In the genomic region with DNA sequence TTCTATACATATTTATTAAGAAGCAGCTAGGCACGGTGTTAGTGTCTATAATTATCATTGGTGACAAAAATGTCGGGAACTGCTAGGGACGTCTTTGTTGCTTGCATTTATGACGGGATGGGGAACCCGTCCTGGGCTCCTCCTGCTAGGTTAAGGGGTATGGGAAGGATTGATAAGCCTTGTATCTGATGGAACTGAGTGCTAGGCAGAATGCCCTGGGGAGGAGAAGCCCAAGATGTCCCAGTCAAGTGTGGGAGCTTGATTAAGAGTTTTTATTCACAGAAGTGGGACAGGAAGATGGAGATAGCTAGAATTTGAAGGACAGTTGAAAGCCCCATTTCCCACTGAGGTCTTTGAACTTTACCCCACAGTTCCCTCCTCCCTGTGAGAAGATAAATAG, we compare ENCODE assay signal across 9 mouse cellular contexts. TPM values are rescaled to one million over a fixed set of nuclear protein-coding genes. Genes with fewer than 3 reads are reported as not detected.
A peak's percentile ranks its signal among the peaks of the same experiment; 100 is the strongest.
DNase-seq lines count a peak whose midpoint lies in the region; ATAC-seq lines count a peak whose summit lies in the region.
"Had no signal": no experiment of that assay in that cellular context is flagged by ENCODE, and none has a peak within 500 bp of the region (broad histone marks: within the 10 kb centered on the region; RNA-seq: fewer than 3 reads in every experiment).

No protein-coding gene starts in this region.

- intact Hi-C loops in heart, postnatal 25 days (cut with DNase I) = no loop called here
- intact Hi-C loops in left cerebral cortex, postnatal 10 days (cut with DNase I) = no loop called here

- WGBS in heart, embryonic 11.5 days (ENCODE audit: insufficient replicate concordance) = 11% methylated on average over 5 of the region's 5 CpGs
- WGBS in hindbrain, embryonic 15.5 days = 5% methylated on average over 5 of the region's 5 CpGs
- WGBS in midbrain, embryonic 11.5 days = 19% methylated on average over 5 of the region's 5 CpGs

- H3K36me3 ChIP-seq in heart, embryonic 11.5 days (ENCODE audit: control insufficient read depth, insufficient read depth, low read length) = peaks cover 2% of the 10 kb centered on the region; the same call in 1 of the 2 replicates
- H3K36me3 ChIP-seq in hindbrain, embryonic 15.5 days = peaks cover 11% of the 10 kb centered on the region
- H3K36me3 ChIP-seq in midbrain, embryonic 11.5 days (ENCODE audit: control insufficient read depth, insufficient read depth, low read length) = peaks cover 11% of the 10 kb centered on the region; the same call in 1 of the 2 replicates

- no peaks in the 10 kb centered on the region for H3K27me3 ChIP-seq in heart, embryonic 11.5 days (ENCODE audit: control insufficient read depth, insufficient read depth, low read length)
- no peaks in the 10 kb centered on the region for H3K27me3 ChIP-seq in hindbrain, embryonic 15.5 days
- no peaks in the 10 kb centered on the region for H3K27me3 ChIP-seq in midbrain, embryonic 11.5 days (ENCODE audit: control insufficient read depth, insufficient read depth, low read length)

- H3K4me1 ChIP-seq in heart, embryonic 11.5 days (ENCODE audit: control insufficient read depth, insufficient read depth, low read length) = peaks cover 30% of the 10 kb centered on the region
- peaks cover 8% of the 10 kb centered on the region; the same call in 1 of the 2 replicates for H3K4me1 ChIP-seq in brown adipose tissue, adult 24 weeks (ENCODE audit: control insufficient read depth, insufficient read depth, insufficient read length, low read length)
- H3K4me1 ChIP-seq in hindbrain, embryonic 15.5 days (replicated peaks) = peaks cover 32% of the 10 kb centered on the region
- peaks cover 12% of the 10 kb centered on the region for H3K4me1 ChIP-seq in midbrain, embryonic 11.5 days (ENCODE audit: control insufficient read depth, insufficient read depth, low read length)

- no peak overlapping the region for H3K27ac ChIP-seq in heart, embryonic 11.5 days (ENCODE audit: low read depth, low read length)
- H3K27ac ChIP-seq in brown adipose tissue, adult 24 weeks (replicated peaks; ENCODE audit: low read depth, low read length) = no peak overlapping the region
- H3K27ac ChIP-seq in hindbrain, embryonic 15.5 days (replicated peaks) = peak overlapping the region; percentile 89
- no peak overlapping the region for H3K27ac ChIP-seq in midbrain, embryonic 11.5 days (ENCODE audit: low read depth, low read length)

- ATAC-seq in heart, embryonic 11.5 days (replicated peaks; ENCODE audit: insufficient number of reproducible peaks, low FRiP score, low TSS enrichment) = no peak
- no peak for ATAC-seq in hindbrain, embryonic 15.5 days (ENCODE audit: low FRiP score, low read depth)
- ATAC-seq in midbrain, embryonic 11.5 days (ENCODE audit: low FRiP score) = no peak

- H3K4me2 ChIP-seq in heart, embryonic 11.5 days = peak overlapping the region; percentile 96
- peak overlapping the region; percentile 87 for H3K4me2 ChIP-seq in hindbrain, embryonic 15.5 days
- peak overlapping the region; percentile 69 for H3K4me2 ChIP-seq in midbrain, embryonic 11.5 days

- peak overlapping the region; percentile 88 for H3K4me3 ChIP-seq in heart, embryonic 11.5 days (ENCODE audit: low read depth, low read length)
- H3K4me3 ChIP-seq in brown adipose tissue, adult 24 weeks (ENCODE audit: insufficient read depth, low read depth, low read length) = peak overlapping the region; percentile 85; the same call in 1 of the 2 replicates
- peak overlapping the region; percentile 92 for H3K4me3 ChIP-seq in hindbrain, embryonic 15.5 days
- peak overlapping the region; percentile 68 for H3K4me3 ChIP-seq in midbrain, embryonic 11.5 days (ENCODE audit: low read depth, low read length)

- peak overlapping the region; percentile 92 for H3K9ac ChIP-seq in heart, embryonic 11.5 days (ENCODE audit: low read depth, low read length)
- peak overlapping the region; percentile 98 for H3K9ac ChIP-seq in hindbrain, embryonic 15.5 days
- H3K9ac ChIP-seq in midbrain, embryonic 11.5 days (ENCODE audit: low read length) = peak overlapping the region; percentile 84

- no peaks in the 10 kb centered on the region for H3K9me3 ChIP-seq in heart, embryonic 11.5 days (replicated peaks; ENCODE audit: control insufficient read depth, low read length)
- H3K9me3 ChIP-seq in hindbrain, embryonic 15.5 days = no peaks in the 10 kb centered on the region
- H3K9me3 ChIP-seq in midbrain, embryonic 11.5 days (ENCODE audit: control insufficient read depth, low read length) = no peaks in the 10 kb centered on the region; the same call in 1 of the 2 replicates

- no peak for DNase-seq in heart, postnatal 25 days (ENCODE audit: low spot score)
- no peak for DNase-seq in midbrain, embryonic 11.5 days (ENCODE audit: low spot score, missing footprints)
- no peak for DNase-seq in layer of hippocampus, adult 9-11 months
- DNase-seq in left cerebral cortex, postnatal 10 days (ENCODE audit: extremely low spot score in 1 of 2, low spot score in 2 of 2) = no peak
- no peak for DNase-seq in MN1 (ENCODE audit: low spot score)
- DNase-seq: right cerebral cortex, postnatal 14 days had no signal

RNA-seq across cellular contexts. Expression of a gene that starts 1.5 kb away (rescaled TPM):
- 94.0 and 107 TPM in 2 replicates for polyA plus RNA-seq in heart, embryonic 11.5 days (2014; fragmentation: Nextera tagmentation; extraction: Ambion mirVana)
- 10 to 100 TPM; 58.3 to 62.5 TPM for total RNA-seq in heart, postnatal 25 days (2021)
- polyA plus RNA-seq in brown adipose tissue, adult 24 weeks (2012; ENCODE audit: insufficient read depth, insufficient read length, missing spikeins) = 53.1 and 67.8 TPM in 2 replicates
- 92.7 and 93.5 TPM in 2 replicates for polyA plus RNA-seq in hindbrain, embryonic 15.5 days (2015; fragmentation: Nextera tagmentation; extraction: Ambion mirVana)
- 188 and 213 TPM in 2 replicates for polyA plus RNA-seq in midbrain, embryonic 11.5 days (2014; fragmentation: Nextera tagmentation; extraction: Ambion mirVana)
- 100 to 1,000 TPM; 102 to 104 TPM for total RNA-seq in left cerebral cortex, postnatal 10 days (2021)
